Mouse (Mus musculus) myocyte (in vitro differentiated cells): ENCODE data around the gene Art3. TPM values are rescaled to one million over a fixed set of nuclear protein-coding genes. Genes with fewer than 3 reads are reported as not detected.

Experiments
- H3K27me3 ChIP-seq: one replicate; pipeline ENCODE4 v1.6.1; 2011; ENCODE audit not compliant: control insufficient read depth, insufficient read depth, insufficient read length
- H3K36me3 ChIP-seq: one replicate; pipeline ENCODE4 v1.6.1; 2011; ENCODE audit not compliant: control insufficient read depth, insufficient read depth
- H3K4me2 ChIP-seq: one replicate; pipeline ENCODE4 v1.6.1; 2011; ENCODE audit warnings: low read depth, control low read depth
- H3K4me3 ChIP-seq: one replicate; pipeline ENCODE4 v1.5.1; 2011; ENCODE audit warnings: mild to moderate bottlenecking, control low read depth, moderate library complexity
- H3K79me2 ChIP-seq: one replicate; pipeline ENCODE4 v1.6.1; 2011; ENCODE audit not compliant: control insufficient read depth, insufficient read depth
- H3ac ChIP-seq: one replicate; pipeline ENCODE4 v1.6.1; 2011; ENCODE audit not compliant: control insufficient read depth, insufficient read length
- CEBPB ChIP-seq: IDR thresholded peaks from 2 replicates; pipeline ENCODE4 v1.6.1; 2011; ENCODE audit warnings: mild to moderate bottlenecking, moderate library complexity; ENCODE audit not compliant: poor library complexity, insufficient read depth, severe bottlenecking
- E2F4 ChIP-seq: IDR thresholded peaks from one replicate; pipeline ENCODE4 v1.6.1; 2011; ENCODE audit warnings: mild to moderate bottlenecking, control low read depth, moderate library complexity; ENCODE audit not compliant: insufficient read depth
- MAX ChIP-seq: IDR thresholded peaks from one replicate; pipeline ENCODE4 v1.6.1; 2011; ENCODE audit warnings: low read depth, mild to moderate bottlenecking, control low read depth
- MYOD1 ChIP-seq, 3 experiments: IDR thresholded peaks; one replicate each; pipeline ENCODE4 v1.6.1; 2011; ENCODE audit warnings: control low read depth in 2 of 3, low read depth in 2 of 3, mild to moderate bottlenecking in 2 of 3, moderate library complexity in 1 of 3; ENCODE audit not compliant: insufficient read length in 2 of 3, control insufficient read depth in 1 of 3
- MYOG ChIP-seq, 3 experiments: IDR thresholded peaks; one replicate each; pipeline ENCODE4 v1.6.1; 2011; ENCODE audit warnings: control low read depth in 2 of 3, low read depth in 2 of 3, mild to moderate bottlenecking in 2 of 3; ENCODE audit not compliant: insufficient read length in 2 of 3, control insufficient read depth in 1 of 3, insufficient read depth in 1 of 3
- POLR2A ChIP-seq: IDR thresholded peaks from one replicate; pipeline ENCODE4 v1.6.1; 2011; ENCODE audit warnings: low read depth, mild to moderate bottlenecking, control low read depth, moderate library complexity; ENCODE audit not compliant: insufficient read length
- POLR2AphosphoS2 ChIP-seq: IDR thresholded peaks from one replicate; pipeline ENCODE4 v1.6.1; 2011; ENCODE audit warnings: low read depth, control low read depth; ENCODE audit not compliant: insufficient read length
- REST ChIP-seq: IDR thresholded peaks from one replicate; pipeline ENCODE4 v1.6.1; 2011; ENCODE audit warnings: mild to moderate bottlenecking, control low read depth, moderate library complexity; ENCODE audit not compliant: insufficient read depth, insufficient read length
- SRF ChIP-seq: IDR thresholded peaks from one replicate; pipeline ENCODE4 v1.6.1; 2011; ENCODE audit warnings: low read depth; ENCODE audit not compliant: control insufficient read depth, insufficient read length
- TCF12 ChIP-seq: IDR thresholded peaks from one replicate; pipeline ENCODE4 v1.6.1; 2011; ENCODE audit warnings: mild to moderate bottlenecking, control low read depth; ENCODE audit not compliant: poor library complexity, insufficient read depth, severe bottlenecking
- TCF3 ChIP-seq: IDR thresholded peaks from one replicate; pipeline ENCODE4 v1.6.1; 2011; ENCODE audit warnings: low read depth, control low read depth; ENCODE audit not compliant: insufficient read length
- USF1 ChIP-seq: IDR thresholded peaks from one replicate; pipeline ENCODE4 v1.6.1; 2011; ENCODE audit warnings: low read depth, mild to moderate bottlenecking, control low read depth, moderate library complexity
- polyA plus RNA-seq: library from polyadenylated mRNA; unstranded; fragments of >200 nt; fragmentation: generic; extraction: Trizol; gene quantifications from one replicate; pipeline ENCODE4 v1.2.1, GENCODE M21; 2012; ENCODE audit warnings: missing spikeins

The Art3 gene
- polyA plus RNA-seq, 1 experiment, result 3.8 TPM

DNA sequence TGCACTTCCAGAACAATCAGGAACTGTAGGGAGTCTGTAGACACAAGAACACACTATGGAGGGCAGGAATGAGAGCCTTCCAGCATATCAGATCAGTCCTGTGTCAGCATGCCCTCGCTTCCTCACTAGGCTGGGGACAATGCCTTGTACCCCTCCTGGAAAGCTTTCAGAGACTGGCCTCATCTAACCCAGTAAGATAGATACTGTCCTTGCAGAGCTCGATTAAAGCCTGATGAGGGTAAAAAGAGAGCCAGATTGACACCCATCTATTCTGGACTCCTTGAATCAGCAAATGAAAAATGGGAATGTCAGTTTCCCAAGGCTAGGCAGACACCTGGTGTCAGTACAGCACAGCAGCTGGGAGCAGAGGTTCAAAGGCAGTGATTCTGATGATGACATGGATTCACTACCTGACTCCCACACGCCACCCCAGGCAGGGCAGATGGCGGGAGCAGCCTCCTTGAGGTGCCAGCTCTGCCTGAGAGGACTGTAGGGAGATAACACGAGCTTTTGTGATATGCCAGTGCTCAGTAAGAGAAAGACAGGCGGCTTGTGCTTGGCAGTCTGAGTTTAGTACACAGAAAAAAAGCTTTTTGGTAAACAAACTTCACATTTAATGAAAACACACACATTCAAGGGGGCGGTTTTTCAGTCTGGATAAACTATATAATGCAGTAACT, 80.0 kb downstream of the Art3 start:
- no peak overlapping the region for H3K4me3 ChIP-seq
- H3K79me2 ChIP-seq, result no peaks in the 10 kb centered on the region
- no peaks in the 10 kb centered on the region for H3K27me3 ChIP-seq
- H3ac ChIP-seq, result no peak overlapping the region
- TF ChIP-seq REST (no peak), POLR2A (no peak), USF1 (no peak), TCF12 (no peak), POLR2AphosphoS2 (no peak), MYOD1 (IDR thresholded peaks at IDR 0.05; ENCODE audit: control insufficient read depth in 1 of 3, insufficient read length in 2 of 3, low read depth in 2 of 3) (no peak), TCF3 (no peak)
- no peak overlapping the region for H3K4me2 ChIP-seq
- peaks cover 5% of the 10 kb centered on the region for H3K36me3 ChIP-seq

DNA sequence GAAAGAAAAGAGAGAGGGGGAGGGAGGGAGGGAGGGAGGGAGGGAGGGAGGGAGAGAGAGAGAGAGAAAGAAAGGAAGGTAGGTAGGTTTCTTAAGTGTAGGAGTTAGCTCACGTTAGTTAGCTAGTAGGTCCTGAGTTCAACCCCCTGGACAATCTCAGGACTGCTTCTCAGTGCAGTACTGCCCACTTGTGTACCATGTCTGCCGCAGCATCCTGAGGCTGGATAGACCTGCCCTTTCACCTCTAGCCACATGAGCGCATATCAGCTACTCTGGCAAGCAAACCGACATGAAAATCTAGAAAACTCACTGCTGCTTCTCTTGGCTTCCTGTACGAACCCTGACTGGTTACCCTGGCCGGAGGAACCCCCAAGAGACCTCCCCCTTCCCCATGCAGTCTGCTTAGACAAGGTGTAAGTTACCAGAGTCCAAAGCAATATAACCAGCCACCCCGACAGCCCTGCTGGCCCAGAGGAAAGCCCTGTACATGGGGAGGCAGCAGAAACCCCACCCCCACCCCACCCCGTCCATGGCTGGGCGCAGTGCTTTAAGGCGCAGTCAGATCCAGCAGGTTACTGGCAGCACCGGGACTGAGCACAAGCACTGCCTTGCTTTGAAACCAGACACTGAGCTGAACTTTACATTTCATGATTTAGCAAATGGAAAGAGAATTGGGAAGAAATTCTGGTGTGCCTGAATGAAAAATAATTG, 81.8 kb downstream of the Art3 start:
- no peak overlapping the region for H3ac ChIP-seq
- no peaks in the 10 kb centered on the region for H3K27me3 ChIP-seq
- H3K36me3 ChIP-seq, result peaks cover 15% of the 10 kb centered on the region
- H3K79me2 ChIP-seq, result no peaks in the 10 kb centered on the region
- no peak overlapping the region for H3K4me2 ChIP-seq
- no peak overlapping the region for H3K4me3 ChIP-seq
- no peak for TF ChIP-seq REST
- TF ChIP-seq E2F4, result no peak
- TF ChIP-seq POLR2AphosphoS2, result no peak

DNA sequence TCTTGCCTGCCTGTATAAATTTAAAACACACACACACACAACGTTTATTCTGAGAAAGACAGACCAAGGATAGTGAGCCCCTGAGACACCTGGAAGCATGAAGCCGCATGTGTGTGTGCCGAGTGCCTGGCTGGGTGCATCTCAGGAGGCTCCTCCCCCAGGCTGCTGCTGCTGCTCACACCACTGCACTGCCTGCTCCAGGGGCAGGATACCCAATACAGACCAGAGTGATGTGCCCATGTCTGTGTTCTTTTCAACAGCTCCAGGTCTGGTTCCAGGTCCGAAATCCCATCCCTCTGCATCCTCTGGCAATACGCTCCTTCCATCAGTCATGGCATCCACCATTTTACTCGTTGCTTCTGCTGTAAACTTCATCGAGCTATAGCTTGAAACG, 82.4 kb downstream of the Art3 start:
- no peaks in the 10 kb centered on the region for H3K79me2 ChIP-seq
- no peak overlapping the region for H3K4me2 ChIP-seq
- no peak for TF ChIP-seq E2F4
- TF ChIP-seq MYOG (IDR thresholded peaks at IDR 0.05; ENCODE audit: control insufficient read depth in 1 of 3, insufficient read depth in 1 of 3, insufficient read length in 2 of 3, low read depth in 2 of 3), result no peak
- H3ac ChIP-seq, result no peak overlapping the region
- H3K4me3 ChIP-seq, result no peak overlapping the region
- H3K27me3 ChIP-seq, result no peaks in the 10 kb centered on the region
- peaks cover 19% of the 10 kb centered on the region for H3K36me3 ChIP-seq

DNA sequence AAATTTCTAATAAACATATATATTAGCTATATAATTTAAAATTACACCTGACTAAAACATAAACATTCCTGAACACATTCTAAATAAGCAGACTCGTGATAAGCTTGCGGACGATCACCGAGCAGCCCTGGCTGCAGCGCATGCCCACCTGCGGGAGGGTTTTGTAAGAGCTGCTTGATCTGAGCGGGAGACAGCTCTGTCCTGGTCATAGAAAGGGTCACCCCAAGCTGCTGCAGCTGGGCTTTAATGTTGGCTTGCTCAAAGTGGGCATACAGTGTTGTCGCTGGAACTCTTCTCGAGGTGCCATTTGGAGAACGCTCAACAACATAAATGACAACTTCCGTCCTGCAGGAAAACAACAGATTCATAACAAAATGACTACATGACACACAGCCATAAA, 92.5 kb downstream of the Art3 start:
- TF ChIP-seq POLR2A (no peak), MAX (no peak), TCF12 (no peak), REST (no peak), SRF (no peak), MYOD1 (IDR thresholded peaks at IDR 0.05; ENCODE audit: control insufficient read depth in 1 of 3, insufficient read length in 2 of 3, low read depth in 2 of 3) (no peak), POLR2AphosphoS2 (no peak), E2F4 (no peak)
- no peak overlapping the region for H3K4me3 ChIP-seq
- peaks cover 71% of the 10 kb centered on the region for H3K36me3 ChIP-seq
- H3K27me3 ChIP-seq, result no peaks in the 10 kb centered on the region
- no peak overlapping the region for H3ac ChIP-seq
- H3K79me2 ChIP-seq, result peaks cover 3% of the 10 kb centered on the region
- no peak overlapping the region for H3K4me2 ChIP-seq

DNA sequence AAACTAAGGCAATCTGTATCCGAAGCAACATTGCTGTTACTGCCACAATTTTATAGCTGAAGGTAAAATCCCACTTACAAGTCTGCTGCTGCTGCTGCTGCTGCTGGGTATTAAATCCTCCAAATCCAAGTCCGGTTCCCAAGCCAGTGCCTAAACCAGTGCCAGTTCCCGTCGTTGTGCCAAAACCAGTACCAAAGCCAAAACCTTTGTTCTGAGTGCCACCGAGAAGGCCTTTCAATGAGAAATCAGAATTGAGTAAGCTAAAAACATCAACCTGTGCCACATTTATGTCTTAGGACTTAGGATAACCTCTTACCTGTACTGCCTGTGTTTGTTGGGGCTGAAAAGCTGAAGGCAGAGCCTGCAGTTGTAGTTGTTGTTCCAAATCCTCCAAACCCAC, 99.1 kb downstream of the Art3 start:
- H3K27me3 ChIP-seq, result no peaks in the 10 kb centered on the region
- H3K4me3 ChIP-seq, result no peak overlapping the region
- no peak overlapping the region for H3ac ChIP-seq
- TF ChIP-seq SRF, result no peak
- TF ChIP-seq E2F4, result no peak
- TF ChIP-seq MYOD1 (IDR thresholded peaks at IDR 0.05; ENCODE audit: control insufficient read depth in 1 of 3, insufficient read length in 2 of 3, low read depth in 2 of 3), result no peak
- TF ChIP-seq TCF3, result no peak
- TF ChIP-seq CEBPB, result no peak
- no peak for TF ChIP-seq MYOG (IDR thresholded peaks at IDR 0.05; ENCODE audit: control insufficient read depth in 1 of 3, insufficient read depth in 1 of 3, insufficient read length in 2 of 3, low read depth in 2 of 3)
- no peak overlapping the region for H3K4me2 ChIP-seq
- peaks cover 27% of the 10 kb centered on the region for H3K36me3 ChIP-seq
- H3K79me2 ChIP-seq, result peaks cover 52% of the 10 kb centered on the region
